In the genomic region with DNA sequence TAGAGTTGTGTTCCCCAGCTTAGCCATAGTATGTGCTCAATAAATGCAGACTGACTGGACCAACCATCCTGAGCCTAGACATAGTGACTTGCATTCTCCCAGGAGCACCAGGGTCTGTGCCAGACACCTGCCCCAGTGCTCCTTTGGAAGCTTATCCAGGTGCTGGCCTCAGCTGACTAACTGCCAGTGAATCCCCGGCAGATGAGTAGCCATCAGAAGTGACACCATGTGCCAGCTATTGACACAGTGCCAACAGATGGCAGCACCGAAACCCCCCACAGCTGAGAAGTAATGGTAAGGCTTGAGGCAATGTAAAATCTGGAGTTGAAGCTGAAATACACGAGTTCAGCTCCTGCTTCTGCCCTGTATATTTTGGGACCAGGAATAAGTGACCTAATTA, we compare ENCODE assay signal across 25 mouse cellular contexts.
"Had no signal": no experiment of that assay in that cellular context is flagged by ENCODE, and none has a peak within 500 bp of the region (broad histone marks: within the 10 kb centered on the region; RNA-seq: fewer than 3 reads in every experiment).

No protein-coding gene starts in this region.

- DNase-seq: kidney, postnatal 36 days; layer of hippocampus, postnatal 36 days; liver; lung, adult 18-20 months; lung, postnatal 10 days; lung, postnatal 36 days; right cerebral cortex, adult 18-20 months; right cerebral cortex, postnatal 14 days; right cerebral cortex, postnatal 4 days; thymus, adult 2 months; thymus, postnatal 14 days; thymus, postnatal 4 days had no signal

- H3K4me1 ChIP-seq: liver, embryonic 12.5 days; liver, embryonic 15.5 days; megakaryocyte, embryonic 14.5 days had no signal

- H3K27me3 ChIP-seq: limb, embryonic 13.5 days; liver, embryonic 12.5 days; liver, embryonic 15.5 days; lung, embryonic 15.5 days; midbrain, embryonic 13.5 days; neural tube, embryonic 12.5 days had no signal

- H3K9me3 ChIP-seq: limb, embryonic 10.5 days; limb, embryonic 13.5 days; liver, embryonic 12.5 days; liver, embryonic 15.5 days; lung, embryonic 15.5 days; megakaryocyte, embryonic 14.5 days; midbrain, embryonic 10.5 days; midbrain, embryonic 13.5 days; neural tube, embryonic 12.5 days; neural tube, embryonic 15.5 days had no signal

- ATAC-seq: liver, embryonic 12.5 days; midbrain, embryonic 13.5 days had no signal

- H3K27ac ChIP-seq: kidney, postnatal 0 days; left cerebral cortex, adult 2 months; limb, embryonic 10.5 days; limb, embryonic 13.5 days; liver, embryonic 12.5 days; liver, embryonic 15.5 days; lung, embryonic 15.5 days; midbrain, embryonic 10.5 days; midbrain, embryonic 13.5 days; neural tube, embryonic 12.5 days; neural tube, embryonic 15.5 days; stomach, postnatal 0 days had no signal

- H3K4me2 ChIP-seq: limb, embryonic 13.5 days; liver, embryonic 12.5 days; liver, embryonic 15.5 days; lung, embryonic 15.5 days; midbrain, embryonic 13.5 days; neural tube, embryonic 12.5 days; neural tube, embryonic 15.5 days had no signal

- H3K36me3 ChIP-seq: limb, embryonic 10.5 days; limb, embryonic 13.5 days; liver, embryonic 12.5 days; liver, embryonic 15.5 days; lung, embryonic 15.5 days; midbrain, embryonic 10.5 days; midbrain, embryonic 13.5 days; neural tube, embryonic 12.5 days; neural tube, embryonic 15.5 days had no signal

- H3K4me3 ChIP-seq: left cerebral cortex, adult 2 months; limb, embryonic 10.5 days; limb, embryonic 13.5 days; liver, embryonic 12.5 days; liver, embryonic 15.5 days; lung, embryonic 15.5 days; megakaryocyte, embryonic 14.5 days; midbrain, embryonic 10.5 days; midbrain, embryonic 13.5 days; neural tube, embryonic 12.5 days; neural tube, embryonic 15.5 days had no signal

- H3K9ac ChIP-seq: limb, embryonic 13.5 days; liver, embryonic 12.5 days; liver, embryonic 15.5 days; lung, embryonic 15.5 days; midbrain, embryonic 13.5 days; neural tube, embryonic 12.5 days; neural tube, embryonic 15.5 days had no signal
